Mouse (Mus musculus): ENCODE measurements at regions not wholly inside any gene's neighbourhood (a gene's known extent, or its start where the extent isn't known, plus 50 kb on each side); places are given as distances from the start of the nearest gene placed in this dataset.

DNA sequence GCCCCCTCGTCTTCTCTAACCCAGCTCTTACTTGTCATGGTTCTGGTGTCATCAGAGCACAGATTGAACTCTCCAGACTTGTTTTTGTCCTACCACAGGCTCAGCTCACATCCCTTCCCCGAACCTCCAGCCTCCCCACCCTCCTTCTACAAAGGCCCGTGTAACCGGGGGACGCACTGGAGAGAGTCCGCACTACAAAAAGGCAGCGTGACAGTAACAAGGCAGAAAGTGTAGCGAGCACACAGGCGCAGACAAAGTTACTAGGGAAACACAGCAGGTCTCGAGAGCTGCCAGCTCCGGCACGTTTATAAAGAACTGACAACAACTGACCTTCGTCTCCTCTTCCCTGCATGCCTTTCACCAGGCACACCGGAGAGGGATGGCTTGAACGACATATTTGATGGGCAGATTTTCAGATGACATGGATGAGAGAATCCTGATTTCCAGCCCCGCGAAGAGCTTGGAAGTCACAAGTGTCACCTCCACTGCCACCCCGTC is 260.2 kb upstream of the Zfp64 start:
- Histone ChIP-seq H3K9me3 (no peaks in the 10 kb centered on the region), H3K27me3 (no peaks in the 10 kb centered on the region), H3K27ac (no peak overlapping the region), H3K4me2 (no peak overlapping the region), H3K36me3 (no peaks in the 10 kb centered on the region), H3K4me3 (no peak overlapping the region), H3K4me1 (peaks cover 17% of the 10 kb centered on the region), H3K9ac (no peak overlapping the region)
- WGBS, result 87% methylated on average over 18 of the region's 18 CpGs
- ATAC-seq (ENCODE audit: insufficient number of reproducible peaks, insufficient read depth, low FRiP score, low TSS enrichment, low read depth), result no peak

- Histone ChIP-seq H3K27ac (no peak overlapping the region), H3K4me2 (no peak overlapping the region)
- WGBS, result 78% methylated on average over 1 of the region's 1 CpGs
Observed at GRCm38 (mm10) chr2:169214396-169214795, 259.0 kb upstream of the Zfp64 start.

DNA sequence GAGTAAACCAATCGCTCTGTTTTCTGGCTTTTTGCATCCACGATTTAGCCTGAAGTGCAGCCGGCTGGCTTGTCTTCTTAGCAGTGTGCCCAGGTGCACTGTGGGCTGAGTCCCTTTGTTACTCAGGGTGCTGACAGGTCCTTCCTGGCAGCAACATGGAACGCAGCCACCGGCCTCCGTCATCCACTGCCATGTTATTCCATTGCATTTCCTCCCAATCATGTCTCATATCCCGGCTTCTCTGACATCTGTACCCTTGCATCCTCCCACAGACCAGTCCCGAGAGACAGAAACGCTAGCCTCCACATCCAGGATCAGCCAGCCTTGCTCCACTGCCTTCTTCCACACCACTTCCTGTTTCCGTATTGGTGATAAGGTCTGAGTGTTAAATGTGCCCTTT is 257.9 kb upstream of the Zfp64 start:
- H3K36me3 ChIP-seq, result no peaks in the 10 kb centered on the region
- H3K27ac ChIP-seq, result peak overlapping the region; percentile 68
- no peak for ATAC-seq (ENCODE audit: insufficient number of reproducible peaks, insufficient read depth, low FRiP score, low TSS enrichment, low read depth)
- no peaks in the 10 kb centered on the region for H3K27me3 ChIP-seq
- no peaks in the 10 kb centered on the region; the same call in 1 of the 2 replicates for H3K9me3 ChIP-seq
- peak overlapping the region; percentile 20; the same call in 1 of the 2 replicates for H3K4me2 ChIP-seq
- peaks cover 17% of the 10 kb centered on the region for H3K4me1 ChIP-seq
- no peak overlapping the region for H3K9ac ChIP-seq
- H3K4me3 ChIP-seq, result no peak overlapping the region
- WGBS, result 20% methylated on average over 10 of the region's 10 CpGs

More at GRCm38 (mm10) chr2:169214396-169214795, 259.0 kb upstream of the Zfp64 start:
- H3K9me3 ChIP-seq, result no peaks in the 10 kb centered on the region; the same call in 1 of the 2 replicates
- no peaks in the 10 kb centered on the region for H3K36me3 ChIP-seq
- H3K9ac ChIP-seq, result no peak overlapping the region
- no peak for ATAC-seq (ENCODE audit: insufficient number of reproducible peaks, insufficient read depth, low FRiP score, low TSS enrichment, low read depth)
- H3K4me1 ChIP-seq, result peaks cover 17% of the 10 kb centered on the region
- H3K27me3 ChIP-seq, result no peaks in the 10 kb centered on the region
- H3K4me3 ChIP-seq, result no peak overlapping the region

DNA sequence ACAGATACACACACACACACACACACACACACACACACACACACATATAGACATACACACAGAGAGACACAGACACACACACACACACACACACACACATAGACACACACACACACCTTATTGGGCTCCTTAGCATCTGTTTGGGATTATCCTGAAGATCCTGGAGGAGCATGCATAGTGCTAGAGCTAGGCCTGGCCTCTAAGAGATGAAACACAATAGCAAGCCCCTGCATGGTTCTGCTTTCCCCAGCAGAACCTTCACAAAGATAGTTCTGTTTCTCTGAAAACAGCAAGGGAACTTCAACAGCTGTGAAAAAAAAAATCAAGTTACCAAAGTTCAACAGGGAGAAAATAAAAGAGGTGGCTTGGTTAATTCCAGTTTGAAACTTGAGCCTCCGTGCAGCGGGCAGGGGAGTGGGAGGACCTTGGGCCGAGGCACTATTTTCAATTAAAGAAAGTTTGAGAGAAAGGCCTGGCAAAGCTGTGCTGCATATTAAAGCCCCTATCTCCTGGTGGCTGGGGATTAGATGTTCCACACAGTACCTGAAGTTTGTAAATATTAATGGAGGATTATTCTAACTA is 257.4 kb upstream of the Zfp64 start:
- peak overlapping the region; percentile 20; the same call in 1 of the 2 replicates for H3K4me2 ChIP-seq
- no peak overlapping the region for H3K9ac ChIP-seq
- H3K4me3 ChIP-seq, result no peak overlapping the region
- H3K9me3 ChIP-seq, result no peaks in the 10 kb centered on the region; the same call in 1 of the 2 replicates
- ATAC-seq (ENCODE audit: insufficient number of reproducible peaks, insufficient read depth, low FRiP score, low TSS enrichment, low read depth), result no peak
- H3K36me3 ChIP-seq, result no peaks in the 10 kb centered on the region
- peaks cover 17% of the 10 kb centered on the region for H3K4me1 ChIP-seq
- peak overlapping the region; percentile 68 for H3K27ac ChIP-seq
- H3K27me3 ChIP-seq, result no peaks in the 10 kb centered on the region
- WGBS, result 2% methylated on average over 3 of the region's 3 CpGs

DNA sequence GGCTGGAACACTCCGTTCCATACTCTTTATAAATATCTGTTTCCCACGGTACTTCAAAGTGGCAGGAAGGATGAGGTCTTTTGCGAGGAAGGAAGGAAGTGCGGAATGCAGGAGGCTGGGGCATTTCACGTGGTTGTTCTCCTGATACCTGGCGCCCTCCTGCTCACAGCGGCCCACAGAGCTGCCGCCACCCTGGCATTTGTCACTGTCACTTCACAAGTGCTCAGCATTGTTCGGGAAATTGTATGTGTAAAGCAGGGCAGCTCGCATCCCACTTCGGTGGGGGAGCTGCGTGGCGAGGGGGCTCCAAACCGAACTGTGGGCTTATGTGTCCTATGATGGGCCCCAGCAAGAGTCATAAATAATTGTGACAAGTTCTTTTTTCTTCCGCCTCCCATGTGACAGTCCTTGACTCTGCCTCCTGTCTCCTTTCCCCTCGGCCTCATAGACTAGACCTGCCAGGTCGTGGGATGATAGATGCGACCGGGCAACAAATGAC is 248.9 kb upstream of the Zfp64 start:
- H3K4me1 ChIP-seq, result no peaks in the 10 kb centered on the region
- H3K27me3 ChIP-seq, result no peaks in the 10 kb centered on the region
- H3K36me3 ChIP-seq, result no peaks in the 10 kb centered on the region
- H3K9ac ChIP-seq, result no peak overlapping the region
- WGBS, result 78% methylated on average over 19 of the region's 19 CpGs
- no peak overlapping the region for H3K4me3 ChIP-seq
- H3K9me3 ChIP-seq, result no peaks in the 10 kb centered on the region
- no peak overlapping the region for H3K27ac ChIP-seq
- H3K4me2 ChIP-seq, result no peak overlapping the region
- no peak for ATAC-seq (ENCODE audit: insufficient number of reproducible peaks, insufficient read depth, low FRiP score, low TSS enrichment, low read depth)

- Histone ChIP-seq H3K9me3 (no peaks in the 10 kb centered on the region), H3K36me3 (no peaks in the 10 kb centered on the region), H3K4me1 (0 out of 2 replicates have a peak, but pooled peaks cover 5% of the 10 kb centered on the region), H3K27me3 (no peaks in the 10 kb centered on the region), H3K4me2 (no peak overlapping the region), H3K27ac (no peak overlapping the region), H3K9ac (no peak overlapping the region), H3K4me3 (no peak overlapping the region)
- no peak for ATAC-seq (ENCODE audit: insufficient number of reproducible peaks, insufficient read depth, low FRiP score, low TSS enrichment, low read depth)
- 80% methylated on average over 7 of the region's 7 CpGs for WGBS
Observed at GRCm38 (mm10) chr2:169191974-169192373, 236.6 kb upstream of the Zfp64 start.

DNA sequence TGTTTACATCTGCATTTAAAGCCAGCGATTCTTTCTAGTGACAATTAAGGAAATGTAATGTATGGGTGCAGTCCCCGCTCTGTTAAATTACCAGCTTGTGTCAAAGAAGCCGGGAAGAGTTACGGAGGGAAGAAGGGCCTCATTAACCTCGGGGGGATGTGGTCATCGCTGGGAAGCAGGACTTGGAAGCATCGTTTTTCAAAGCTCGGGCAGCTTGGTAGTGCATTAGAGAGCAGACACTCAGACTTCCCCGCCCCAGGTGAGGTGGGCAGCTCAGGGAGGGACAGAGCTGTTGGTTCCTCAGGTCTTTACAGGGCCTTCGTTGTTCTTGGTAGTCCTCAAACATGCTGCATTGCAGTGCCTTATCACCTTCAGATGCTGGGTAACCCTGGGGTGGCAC is 236.1 kb upstream of the Zfp64 start:
- Histone ChIP-seq H3K4me1 (0 out of 2 replicates have a peak, but pooled peaks cover 5% of the 10 kb centered on the region), H3K9me3 (no peaks in the 10 kb centered on the region), H3K4me2 (no peak overlapping the region), H3K4me3 (no peak overlapping the region), H3K27me3 (no peaks in the 10 kb centered on the region), H3K36me3 (no peaks in the 10 kb centered on the region), H3K9ac (no peak overlapping the region), H3K27ac (no peak overlapping the region)
- WGBS, result 43% methylated on average over 10 of the region's 10 CpGs
- ATAC-seq (ENCODE audit: insufficient number of reproducible peaks, insufficient read depth, low FRiP score, low TSS enrichment, low read depth), result no peak

DNA sequence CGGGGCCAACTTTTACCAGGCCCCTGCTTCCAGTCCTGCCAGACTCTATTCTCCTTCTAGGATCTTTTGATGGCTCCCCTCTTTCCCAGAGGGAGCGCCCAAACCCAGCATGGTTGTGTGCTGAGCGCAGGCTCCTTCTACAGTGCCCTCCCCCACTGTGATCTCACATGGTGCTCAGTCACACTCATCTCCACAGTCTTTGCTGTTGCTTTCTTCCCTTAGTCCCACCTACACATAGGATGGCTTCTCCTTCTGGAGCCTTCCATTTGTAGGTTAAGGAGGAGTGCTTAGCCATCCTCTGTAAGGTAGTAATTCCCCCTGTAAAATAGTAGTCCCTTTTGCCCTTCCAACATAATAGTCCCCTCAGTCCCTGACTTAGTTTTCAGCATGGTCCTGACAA is 222.2 kb upstream of the Zfp64 start:
- 90% methylated on average over 3 of the region's 3 CpGs for WGBS
- no peak overlapping the region for H3K27ac ChIP-seq
- H3K9ac ChIP-seq, result no peak overlapping the region
- no peaks in the 10 kb centered on the region for H3K9me3 ChIP-seq
- H3K4me3 ChIP-seq, result no peak overlapping the region
- H3K36me3 ChIP-seq, result no peaks in the 10 kb centered on the region
- no peak for ATAC-seq (ENCODE audit: insufficient number of reproducible peaks, insufficient read depth, low FRiP score, low TSS enrichment, low read depth)
- no peaks in the 10 kb centered on the region for H3K4me1 ChIP-seq
- H3K27me3 ChIP-seq, result no peaks in the 10 kb centered on the region
- no peak overlapping the region for H3K4me2 ChIP-seq

DNA sequence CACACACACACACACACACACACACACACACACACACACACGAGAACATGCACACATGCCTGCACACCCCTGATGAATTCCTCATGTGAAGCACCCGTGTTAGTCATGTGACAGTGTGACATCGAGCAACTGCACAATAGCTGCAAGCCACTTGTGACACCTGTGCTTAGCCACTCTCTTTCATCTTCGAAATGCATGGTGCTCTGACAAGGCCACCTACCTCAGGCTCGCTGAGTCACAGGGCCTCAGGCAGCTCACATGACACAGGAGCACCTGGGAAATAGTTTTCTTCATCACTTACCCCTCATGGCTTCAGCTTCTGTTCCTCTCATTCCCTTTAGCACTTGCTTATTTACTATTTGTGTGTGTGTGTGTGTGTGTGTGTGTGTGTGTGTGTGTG is 213.4 kb upstream of the Zfp64 start:
- ATAC-seq (ENCODE audit: insufficient number of reproducible peaks, insufficient read depth, low FRiP score, low TSS enrichment, low read depth), result no peak
- Histone ChIP-seq H3K27me3 (peaks cover 5% of the 10 kb centered on the region; the same call in 1 of the 2 replicates), H3K9ac (no peak overlapping the region), H3K4me1 (no peaks in the 10 kb centered on the region), H3K36me3 (no peaks in the 10 kb centered on the region), H3K4me3 (no peak overlapping the region), H3K4me2 (no peak overlapping the region), H3K9me3 (no peaks in the 10 kb centered on the region), H3K27ac (no peak overlapping the region)
- WGBS, result 66% methylated on average over 5 of the region's 5 CpGs

DNA sequence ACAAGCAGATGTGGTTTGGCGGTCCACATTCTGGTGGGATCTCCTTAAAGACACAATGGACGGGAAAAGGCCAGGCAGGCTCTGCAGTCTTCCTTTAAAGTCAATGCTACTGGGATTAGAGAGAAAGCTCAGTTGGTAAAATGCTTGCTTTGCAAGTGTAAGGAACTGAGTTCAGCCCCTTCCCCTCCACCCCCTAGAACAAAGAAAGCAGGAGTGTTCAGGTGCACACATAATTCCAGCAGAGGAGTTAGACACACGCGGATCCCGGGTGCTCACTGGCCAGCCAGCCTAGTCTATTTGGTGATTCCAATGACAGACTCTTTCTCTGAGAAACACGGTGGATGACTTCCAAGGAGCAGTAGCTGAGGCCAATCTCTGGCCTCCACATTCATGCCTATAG is 213.0 kb upstream of the Zfp64 start:
- Histone ChIP-seq H3K9me3 (no peaks in the 10 kb centered on the region), H3K27ac (no peak overlapping the region), H3K27me3 (peaks cover 5% of the 10 kb centered on the region; the same call in 1 of the 2 replicates), H3K9ac (no peak overlapping the region), H3K36me3 (no peaks in the 10 kb centered on the region), H3K4me3 (no peak overlapping the region), H3K4me2 (no peak overlapping the region), H3K4me1 (no peaks in the 10 kb centered on the region)
- no peak for ATAC-seq (ENCODE audit: insufficient number of reproducible peaks, insufficient read depth, low FRiP score, low TSS enrichment, low read depth)
- 82% methylated on average over 6 of the region's 6 CpGs for WGBS

DNA sequence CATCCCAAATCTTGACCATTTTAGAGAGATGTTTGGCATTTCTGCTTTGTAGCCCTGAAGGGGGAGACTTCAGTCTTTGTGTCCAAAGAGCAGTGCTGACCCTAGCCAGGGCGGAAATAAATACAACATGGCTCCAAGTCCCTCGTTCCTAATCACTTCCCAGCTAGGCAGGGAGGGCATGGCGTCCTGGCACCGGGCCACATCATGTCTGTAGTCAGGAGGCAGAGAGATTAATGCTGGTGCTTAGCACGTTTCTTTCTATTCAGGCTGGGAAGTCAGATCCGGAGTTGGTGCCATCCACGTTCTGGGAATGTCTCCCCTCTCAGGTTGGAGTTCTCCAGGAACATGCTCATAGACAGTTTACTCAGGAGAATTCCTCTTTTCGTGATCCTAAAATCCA is 206.3 kb upstream of the Zfp64 start:
- Histone ChIP-seq H3K4me1 (peaks cover 9% of the 10 kb centered on the region), H3K9ac (no peak overlapping the region), H3K27ac (no peak overlapping the region), H3K27me3 (no peaks in the 10 kb centered on the region), H3K4me3 (no peak overlapping the region), H3K36me3 (no peaks in the 10 kb centered on the region), H3K4me2 (no peak overlapping the region), H3K9me3 (no peaks in the 10 kb centered on the region)
- ATAC-seq (ENCODE audit: insufficient number of reproducible peaks, insufficient read depth, low FRiP score, low TSS enrichment, low read depth), result no peak
- WGBS, result 80% methylated on average over 8 of the region's 8 CpGs

DNA sequence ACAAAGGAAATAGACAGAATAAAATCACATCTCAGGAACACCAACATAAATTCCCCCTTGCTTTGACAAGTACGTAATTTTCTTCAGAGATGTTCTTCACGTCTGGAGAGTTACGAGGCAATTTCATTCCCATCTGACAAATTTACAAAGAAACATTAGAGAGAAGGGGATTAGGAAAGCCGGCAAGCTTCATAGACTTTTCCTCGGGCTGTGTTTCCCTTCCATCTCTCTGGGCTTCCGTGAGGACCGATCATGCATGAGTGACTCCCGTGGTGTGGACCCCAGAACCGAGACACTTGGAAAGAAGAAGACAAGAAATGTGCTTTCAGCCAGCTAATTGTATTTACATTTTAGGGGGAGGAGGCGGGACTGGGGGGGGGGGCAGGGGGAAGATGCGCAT is 203.4 kb upstream of the Zfp64 start:
- Histone ChIP-seq H3K9me3 (no peaks in the 10 kb centered on the region), H3K9ac (no peak overlapping the region), H3K27ac (no peak overlapping the region), H3K36me3 (no peaks in the 10 kb centered on the region), H3K4me1 (peaks cover 9% of the 10 kb centered on the region), H3K4me3 (no peak overlapping the region), H3K27me3 (no peaks in the 10 kb centered on the region), H3K4me2 (peak overlapping the region; percentile 34; the same call in 1 of the 2 replicates)
- WGBS, result 49% methylated on average over 11 of the region's 11 CpGs
- ATAC-seq (ENCODE audit: insufficient number of reproducible peaks, insufficient read depth, low FRiP score, low TSS enrichment, low read depth), result no peak

Data from embryonic facial prominence, embryonic 13.5 days (tissue).